Mouse (Mus musculus): ENCODE data around the gene Vwa3a. TPM values are rescaled to one million over a fixed set of nuclear protein-coding genes. Genes with fewer than 3 reads are reported as not detected.

The Vwa3a gene
- total RNA-seq, 2 experiments from 2014 or later: not detected

- no peak for ATAC-seq (ENCODE audit: poor library complexity, severe bottlenecking)
These were observed 6.9 kb downstream of the Vwa3a start for GRCm38 (mm10) chr7:120746029-120746428.

DNA sequence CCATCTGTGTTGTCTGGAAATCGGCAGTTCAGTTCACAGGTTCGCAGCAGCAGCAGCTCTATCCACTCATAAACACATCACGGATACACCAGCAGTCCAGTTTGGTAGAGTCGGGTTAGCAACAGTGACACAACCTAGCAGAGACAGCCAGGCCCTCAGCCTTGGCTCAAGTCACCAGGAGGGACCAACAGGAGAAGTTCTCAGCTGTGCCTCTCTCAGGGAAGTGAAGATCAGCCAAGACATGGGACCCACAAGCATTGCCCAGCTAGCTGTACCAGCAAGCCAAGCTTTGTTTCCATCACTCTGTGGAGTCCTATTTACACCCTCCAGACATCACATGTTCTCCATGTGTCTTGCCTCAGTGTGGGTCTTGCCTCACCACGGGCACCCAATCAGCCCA is 7.7 kb downstream of the Vwa3a start:
- no peak for ATAC-seq (ENCODE audit: poor library complexity, severe bottlenecking)

- no peak for ATAC-seq (ENCODE audit: poor library complexity, severe bottlenecking)
These were observed 9.4 kb downstream of the Vwa3a start for GRCm38 (mm10) chr7:120748478-120748877.

GRCm38 (mm10) chr7:120751330-120751729 is 12.2 kb downstream of the Vwa3a start:
- ATAC-seq (ENCODE audit: poor library complexity, severe bottlenecking): no peak

DNA sequence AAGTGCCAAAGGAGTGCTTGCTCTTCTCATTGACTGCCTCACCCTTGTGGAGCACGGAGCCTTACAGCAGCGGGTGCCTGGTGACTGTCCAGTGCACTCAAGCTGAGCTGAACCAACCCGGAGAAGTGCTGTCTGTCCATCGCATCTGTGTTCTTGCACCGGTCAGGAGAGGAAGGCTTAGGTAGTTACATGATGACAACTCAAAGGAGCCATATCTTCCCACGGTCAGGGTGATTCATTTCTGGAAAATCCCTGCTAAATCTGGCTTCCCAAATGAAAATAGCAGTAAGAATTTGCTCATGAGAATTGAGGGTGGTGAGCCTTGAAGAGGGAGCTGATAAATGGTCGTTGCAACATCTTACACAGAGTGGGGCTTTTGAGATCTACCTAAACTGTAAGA is 12.8 kb downstream of the Vwa3a start:
- ATAC-seq (ENCODE audit: poor library complexity, severe bottlenecking): no peak

GRCm38 (mm10) chr7:120754671-120755070 is 15.6 kb downstream of the Vwa3a start:
- ATAC-seq (ENCODE audit: poor library complexity, severe bottlenecking): peak; percentile 98

GRCm38 (mm10) chr7:120767369-120767768 is 28.3 kb downstream of the Vwa3a start:
- ATAC-seq (ENCODE audit: poor library complexity, severe bottlenecking): no peak

DNA sequence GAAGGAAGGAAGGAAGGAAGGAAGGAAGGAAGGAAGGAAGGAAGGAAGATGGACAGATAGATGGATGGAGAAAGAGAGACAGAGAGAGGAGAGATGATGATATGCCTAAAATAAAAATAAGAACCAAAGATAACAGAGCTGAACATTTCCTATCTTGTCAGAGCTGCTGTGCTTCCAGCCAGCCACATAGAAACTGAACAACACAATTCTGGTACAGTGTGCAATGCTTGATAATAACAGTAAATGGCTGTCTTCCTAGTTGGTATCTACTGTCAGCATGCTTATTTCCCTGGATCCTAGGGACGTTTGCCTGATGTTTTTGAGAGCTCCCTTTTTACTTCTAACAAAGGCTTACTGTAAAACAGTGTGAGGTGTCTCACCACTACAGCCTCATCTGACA is 32.3 kb downstream of the Vwa3a start:
- no peak for ATAC-seq (ENCODE audit: poor library complexity, severe bottlenecking)

DNA sequence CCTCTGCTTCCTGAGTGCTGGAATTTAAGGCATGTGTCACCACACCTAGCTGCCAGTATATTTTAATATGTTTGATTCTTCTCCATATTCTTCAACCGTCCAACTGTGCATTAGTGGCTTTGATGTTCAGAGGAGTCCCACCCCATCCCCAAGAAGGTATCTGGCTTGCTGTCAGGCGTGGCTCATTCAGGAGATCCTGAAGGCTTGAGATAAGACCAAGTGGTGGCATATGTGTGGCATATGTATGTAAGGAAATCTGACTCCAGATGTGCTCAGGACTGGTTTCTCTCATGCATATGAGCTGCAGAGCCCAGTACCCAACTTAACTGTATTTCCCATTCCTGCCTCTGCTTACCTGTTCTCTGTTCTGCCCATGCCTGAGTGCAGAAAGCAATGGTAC is 38.9 kb downstream of the Vwa3a start:
- no peak for ATAC-seq (ENCODE audit: poor library complexity, severe bottlenecking)

- no peak for ATAC-seq (ENCODE audit: poor library complexity, severe bottlenecking)
These were observed 56.4 kb downstream of the Vwa3a start for GRCm38 (mm10) chr7:120795544-120795943.

- no peak for ATAC-seq (ENCODE audit: poor library complexity, severe bottlenecking)
These were observed 57.3 kb downstream of the Vwa3a start for GRCm38 (mm10) chr7:120796369-120796768.

- ATAC-seq (ENCODE audit: poor library complexity, severe bottlenecking): no peak
These were observed 64.2 kb downstream of the Vwa3a start for GRCm38 (mm10) chr7:120803268-120803667.

- no peak for ATAC-seq (ENCODE audit: poor library complexity, severe bottlenecking)
These were observed 70.6 kb downstream of the Vwa3a start for GRCm38 (mm10) chr7:120809705-120810104.

DNA sequence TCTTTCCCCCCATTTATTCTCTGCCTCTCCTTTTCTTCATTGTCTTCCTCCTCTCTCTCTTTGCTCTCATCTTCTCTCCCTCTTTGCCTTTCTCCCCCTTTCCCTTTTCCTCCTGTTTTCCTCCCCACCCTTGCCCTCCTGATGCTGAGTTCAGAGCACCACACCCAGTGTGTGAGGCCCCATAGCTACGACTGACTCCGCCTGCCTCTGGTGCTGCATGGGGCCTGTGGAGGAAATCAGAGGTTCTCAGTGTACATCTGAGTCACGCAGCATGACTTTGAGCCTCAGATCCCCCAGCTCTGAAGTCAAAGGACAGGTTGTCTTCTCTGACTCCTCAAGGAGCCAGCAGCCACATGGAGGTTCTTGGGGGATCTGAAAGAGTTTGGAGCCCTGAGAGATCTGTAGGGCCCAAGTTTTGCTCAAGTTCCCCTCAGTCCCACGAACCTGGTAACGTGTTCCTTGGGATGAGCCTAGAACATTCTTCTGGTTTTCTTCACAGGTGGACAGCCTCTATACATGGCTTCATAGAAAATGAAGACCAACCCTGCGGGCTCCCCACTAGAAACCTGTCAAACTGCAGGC is 72.8 kb downstream of the Vwa3a start, which contains the start of gene Gm5737:
TSS of gene Gm5737 (plus strand) at position 532 of the 582 bp plus-strand sequence.
- ATAC-seq (ENCODE audit: poor library complexity, severe bottlenecking): no peak

- no peak for ATAC-seq (ENCODE audit: poor library complexity, severe bottlenecking)
These were observed 78.4 kb downstream of the Vwa3a start for GRCm38 (mm10) chr7:120817552-120817951.

- ATAC-seq (ENCODE audit: poor library complexity, severe bottlenecking): no peak
These were observed 80.3 kb downstream of the Vwa3a start for GRCm38 (mm10) chr7:120819386-120819785.

DNA sequence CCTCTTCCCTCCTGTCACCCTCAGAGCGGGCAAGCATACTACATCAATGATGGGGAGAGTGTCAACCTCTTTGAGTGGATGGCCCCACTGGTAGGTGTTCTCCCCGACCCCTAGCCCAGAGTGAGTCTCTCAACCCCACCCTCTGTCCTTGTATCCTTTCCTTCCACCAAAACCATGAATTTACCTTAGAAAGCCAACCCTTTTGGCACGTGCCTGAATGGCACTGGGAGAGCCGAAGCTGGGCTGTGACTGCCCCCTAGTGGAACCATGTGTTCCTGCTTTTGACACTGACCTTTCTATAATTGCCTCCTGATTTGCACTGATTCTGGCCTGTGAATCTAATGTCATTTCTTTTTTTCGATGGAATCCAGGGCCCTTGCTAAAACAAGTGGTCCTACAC is 84.1 kb downstream of the Vwa3a start:
- ATAC-seq (ENCODE audit: poor library complexity, severe bottlenecking): peak; percentile 82

DNA sequence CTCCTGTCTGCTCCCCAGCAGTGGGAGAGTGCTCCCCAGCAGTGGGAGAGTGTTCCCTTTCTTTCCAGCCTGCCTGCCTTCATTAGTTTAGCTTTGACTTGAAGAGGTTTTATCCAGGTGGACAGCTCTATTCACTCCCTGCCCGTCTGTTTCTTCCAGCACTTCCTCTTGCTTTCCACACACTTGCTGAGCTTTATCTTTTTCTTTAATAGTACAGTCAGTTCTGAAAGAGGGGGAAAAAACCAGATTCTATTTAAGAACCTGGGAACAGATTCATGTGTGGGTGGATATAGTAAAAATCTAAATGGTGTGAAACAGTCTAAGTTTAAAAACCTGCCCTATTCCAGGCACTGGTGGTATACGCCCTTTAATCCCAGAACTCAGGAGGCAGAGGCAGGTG is 86.0 kb downstream of the Vwa3a start:
- ATAC-seq (ENCODE audit: poor library complexity, severe bottlenecking): no peak

- peak; percentile 41 for ATAC-seq (ENCODE audit: poor library complexity, severe bottlenecking)
These were observed 87.3 kb downstream of the Vwa3a start for GRCm38 (mm10) chr7:120826408-120826807.

- ATAC-seq (ENCODE audit: poor library complexity, severe bottlenecking): peak; percentile 20
These were observed 91.6 kb downstream of the Vwa3a start for GRCm38 (mm10) chr7:120830431-120831381.

- ATAC-seq (ENCODE audit: poor library complexity, severe bottlenecking): peak; percentile 16; the same call in 1 of the 2 replicates
These were observed 95.3 kb downstream of the Vwa3a start for GRCm38 (mm10) chr7:120834426-120834825.

GRCm38 (mm10) chr7:120834863-120835372 is 95.8 kb downstream of the Vwa3a start:
- peak; percentile 61 for ATAC-seq (ENCODE audit: poor library complexity, severe bottlenecking)
